Mouse (Mus musculus) bone marrow macrophage, adult 2 months (primary cell): ENCODE data around the gene Fgd2. TPM values are rescaled to one million over a fixed set of nuclear protein-coding genes. Genes with fewer than 3 reads are reported as not detected.

Experiments used
- H3K27ac ChIP-seq: 2 replicates; pipeline ENCODE4 v1.5.1; 2012; ENCODE audit warnings: low read depth, low read length; ENCODE audit not compliant: insufficient read depth
- H3K4me1 ChIP-seq: 2 replicates; pipeline ENCODE4 v1.6.1; 2012; ENCODE audit warnings: low read length; ENCODE audit not compliant: control insufficient read depth, insufficient read depth
- H3K4me3 ChIP-seq: 2 replicates; pipeline ENCODE4 v1.5.1; 2012; ENCODE audit warnings: mild to moderate bottlenecking, low read length, moderate library complexity; ENCODE audit not compliant: insufficient read depth
- CTCF ChIP-seq: IDR thresholded peaks from 2 replicates; pipeline ENCODE4 v1.5.1; 2012; ENCODE audit warnings: low read depth, mild to moderate bottlenecking, low read length, moderate library complexity
- POLR2A ChIP-seq: IDR thresholded peaks from 2 replicates; pipeline ENCODE4 v1.6.1; 2012; ENCODE audit warnings: mild to moderate bottlenecking, low read depth, low read length, borderline replicate concordance
- polyA plus RNA-seq: library from polyadenylated mRNA; stranded (reverse); fragments of >200 nt; gene quantifications from 2 replicates; pipeline ENCODE4 v1.2.4, GENCODE M21; 2012; ENCODE audit not compliant: missing spikeins, insufficient read depth, insufficient read length

Gene Fgd2
- polyA plus RNA-seq, 1 experiment = 136 TPM

- Histone ChIP-seq H3K4me1 (peaks cover 21% of the 10 kb centered on the region), H3K4me3 (no peak overlapping the region), H3K27ac (no peak overlapping the region)
- TF ChIP-seq CTCF (no peak), POLR2A (no peak)
Observed at GRCm38 (mm10) chr17:29358928-29359327, 1.8 kb upstream of the Fgd2 start.

- no peak for TF ChIP-seq POLR2A
- no peak for TF ChIP-seq CTCF
- H3K27ac ChIP-seq = peak overlapping the region; percentile 96
- peaks cover 22% of the 10 kb centered on the region for H3K4me1 ChIP-seq
- H3K4me3 ChIP-seq = peak overlapping the region; percentile 65
Observed at GRCm38 (mm10) chr17:29361982-29362691, 1.4 kb downstream of the Fgd2 start.

GRCm38 (mm10) chr17:29363109-29363508, 2.4 kb downstream of the Fgd2 start:
- Histone ChIP-seq H3K4me1 (peaks cover 22% of the 10 kb centered on the region), H3K4me3 (peak overlapping the region; percentile 65), H3K27ac (peak overlapping the region; percentile 96)
- TF ChIP-seq CTCF (no peak), POLR2A (no peak)

- no peak overlapping the region for H3K4me3 ChIP-seq
- TF ChIP-seq CTCF = no peak
- TF ChIP-seq POLR2A = no peak
- peaks cover 21% of the 10 kb centered on the region for H3K4me1 ChIP-seq
- H3K27ac ChIP-seq = no peak overlapping the region
Observed at GRCm38 (mm10) chr17:29365105-29365621, 4.4 kb downstream of the Fgd2 start.

- TF ChIP-seq CTCF = no peak
- no peak for TF ChIP-seq POLR2A
- Histone ChIP-seq H3K27ac (no peak overlapping the region), H3K4me1 (peaks cover 3% of the 10 kb centered on the region), H3K4me3 (no peak overlapping the region)
Observed at GRCm38 (mm10) chr17:29368726-29369125, 8.0 kb downstream of the Fgd2 start.

- Histone ChIP-seq H3K27ac (no peak overlapping the region), H3K4me1 (no peaks in the 10 kb centered on the region), H3K4me3 (no peak overlapping the region)
- TF ChIP-seq CTCF (peak; percentile 92), POLR2A (no peak)
Observed at GRCm38 (mm10) chr17:29370984-29371723, 10.4 kb downstream of the Fgd2 start.

GRCm38 (mm10) chr17:29375871-29376270, 15.2 kb downstream of the Fgd2 start:
- H3K4me3 ChIP-seq = no peak overlapping the region
- H3K27ac ChIP-seq = no peak overlapping the region
- no peak for TF ChIP-seq CTCF
- no peak for TF ChIP-seq POLR2A
- H3K4me1 ChIP-seq = peaks cover 11% of the 10 kb centered on the region

- Histone ChIP-seq H3K4me1 (peaks cover 16% of the 10 kb centered on the region), H3K4me3 (no peak overlapping the region), H3K27ac (no peak overlapping the region)
- TF ChIP-seq CTCF = no peak
- no peak for TF ChIP-seq POLR2A
Observed at GRCm38 (mm10) chr17:29378056-29378455, 17.3 kb downstream of the Fgd2 start.

GRCm38 (mm10) chr17:29380241-29380640, 19.5 kb downstream of the Fgd2 start:
- peaks cover 26% of the 10 kb centered on the region for H3K4me1 ChIP-seq
- H3K27ac ChIP-seq = peak overlapping the region; percentile 17; the same call in 1 of the 2 replicates
- no peak overlapping the region for H3K4me3 ChIP-seq
- no peak for TF ChIP-seq CTCF
- no peak for TF ChIP-seq POLR2A

- TF ChIP-seq POLR2A = no peak
- peak; percentile 44; the same call in 1 of the 2 replicates for TF ChIP-seq CTCF
- Histone ChIP-seq H3K4me1 (peaks cover 26% of the 10 kb centered on the region), H3K27ac (peak overlapping the region; percentile 74), H3K4me3 (peak overlapping the region; percentile 43)
Observed at GRCm38 (mm10) chr17:29381472-29381871, 20.8 kb downstream of the Fgd2 start.
